In genomic region chr16:23280742-23281090, GRCm38 (mm10) we compare ENCODE assay signal across 11 mouse cellular contexts.
"Had no signal": no experiment of that assay in that cellular context is flagged by ENCODE, and none has a peak within 500 bp of the region (broad histone marks: within the 10 kb centered on the region; RNA-seq: fewer than 3 reads in every experiment).

No protein-coding gene starts in this region.

- H3K9ac ChIP-seq: limb, embryonic 12.5 days; liver, embryonic 14.5 days; lung, embryonic 14.5 days; neural tube, embryonic 12.5 days had no signal

- H3K27me3 ChIP-seq: limb, embryonic 12.5 days; neural tube, embryonic 12.5 days had no signal

- H3K36me3 ChIP-seq: limb, embryonic 12.5 days; neural tube, embryonic 12.5 days had no signal

- H3K4me3 ChIP-seq: limb, embryonic 12.5 days; neural tube, embryonic 12.5 days had no signal

- H3K27ac ChIP-seq: limb, embryonic 12.5 days; liver, embryonic 14.5 days; neural tube, embryonic 12.5 days had no signal

- H3K4me2 ChIP-seq: limb, embryonic 12.5 days; lung, embryonic 14.5 days; neural tube, embryonic 12.5 days had no signal

- DNase-seq: kidney, adult 11 months; kidney, adult 9 months; kidney, postnatal 10 days; kidney, postnatal 4 days; lung, embryonic 14.5 days; midbrain, embryonic 14.5 days; right cerebral cortex, postnatal 4 days; thymus, postnatal 36 days had no signal

- H3K4me1 ChIP-seq: neural tube, embryonic 12.5 days had no signal

- H3K9me3 ChIP-seq: limb, embryonic 12.5 days; neural tube, embryonic 12.5 days had no signal
